Mouse (Mus musculus) spleen, adult 2 months (tissue): Measurements from ENCODE around the gene Mrpl27.

Source experiments
- CTCF ChIP-seq: fragments of 200-500 bp; IDR thresholded peaks from 2 replicates; pipeline ENCODE4 v1.5.1; 2011; ENCODE audit warnings: mild to moderate bottlenecking, inconsistent platforms; ENCODE audit not compliant: insufficient read depth, insufficient read length, insufficient replicate concordance; ENCODE audit errors: extremely low read depth
- POLR2A ChIP-seq: fragments of 200-500 bp; IDR thresholded peaks from 2 replicates; pipeline ENCODE4 v1.6.1; 2011; ENCODE audit warnings: low read depth, low read length, inconsistent platforms

DNA sequence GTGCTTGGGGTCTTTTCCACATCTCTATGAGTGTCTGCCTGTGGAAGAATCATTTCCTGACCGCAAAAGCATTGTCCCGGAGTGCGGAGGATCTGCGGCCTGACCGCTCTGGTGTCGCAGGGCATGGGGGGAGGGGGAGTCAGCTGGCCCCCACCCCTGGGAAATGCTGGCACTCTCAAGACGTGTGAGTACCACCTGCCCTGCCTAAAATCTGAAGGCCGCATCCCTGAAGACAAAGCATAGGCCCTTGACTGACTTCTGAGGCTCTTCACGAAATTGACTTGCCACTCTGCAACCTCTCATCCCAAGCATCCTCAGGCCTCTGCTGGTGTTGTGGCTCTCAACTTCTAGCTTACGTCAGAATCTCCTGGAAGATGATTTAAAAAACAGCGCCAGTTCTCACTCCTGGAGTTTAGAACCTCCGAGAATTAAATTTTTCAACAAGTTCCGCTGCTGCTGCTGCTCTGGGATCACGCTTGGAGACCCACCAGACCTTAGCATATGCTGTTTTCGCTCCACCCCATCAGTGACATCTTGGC is 24.1 kb downstream of the Mrpl27 start:
- TF ChIP-seq CTCF (no peak), POLR2A (no peak)
